Mouse (Mus musculus) limb, embryonic 15.5 days (tissue): Measurements from ENCODE around the gene Fam19a3. TPM values are rescaled to one million over a fixed set of nuclear protein-coding genes. Genes with fewer than 3 reads are reported as not detected.
A peak's percentile ranks its signal among the peaks of the same experiment; 100 is the strongest.
"Not testable (repeated sequence)": the region's sequence is repeated elsewhere in the genome, so short reads cannot be mapped to it uniquely, and the experiment has no call there.

Source experiments
- ATAC-seq: fragments of 200-750 bp; cut with Nextera tagmentation; 2 replicates; pipeline ENCODE4 v1.8.0; 2017; ENCODE audit warnings: low read depth, moderate TSS enrichment; ENCODE audit not compliant: insufficient number of reproducible peaks, low FRiP score, low TSS enrichment
- H3K27ac ChIP-seq: fragments of 300-500 bp; sonication (generic); 2 replicates; pipeline ENCODE4 v1.5.1; 2015; ENCODE audit warnings: moderate library complexity, mild to moderate bottlenecking, inconsistent platforms
- H3K27me3 ChIP-seq: fragments of 300-500 bp; sonication (generic); 2 replicates; pipeline ENCODE4 v1.6.1; 2015; ENCODE audit warnings: inconsistent platforms
- H3K36me3 ChIP-seq: fragments of 300-500 bp; sonication (generic); 2 replicates; pipeline ENCODE4 v1.6.1; 2015; ENCODE audit warnings: inconsistent platforms
- H3K4me1 ChIP-seq: fragments of 300-500 bp; sonication (generic); 2 replicates; pipeline ENCODE4 v1.6.1; 2015; ENCODE audit warnings: inconsistent platforms
- H3K4me2 ChIP-seq: fragments of 300-500 bp; sonication (generic); 2 replicates; pipeline ENCODE4 v1.6.1; 2015; ENCODE audit warnings: mild to moderate bottlenecking, inconsistent platforms
- H3K4me3 ChIP-seq: fragments of 300-500 bp; sonication (generic); 2 replicates; pipeline ENCODE4 v1.5.1; 2015; ENCODE audit warnings: mild to moderate bottlenecking, inconsistent platforms
- H3K9ac ChIP-seq: fragments of 300-500 bp; sonication (generic); 2 replicates; pipeline ENCODE4 v1.6.1; 2015; ENCODE audit warnings: inconsistent platforms
- H3K9me3 ChIP-seq: fragments of 300-500 bp; sonication (generic); 2 replicates; pipeline ENCODE4 v1.6.1; 2016; ENCODE audit warnings: inconsistent platforms
- WGBS: fragments of 180-500 bp; shearing (Covaris S2); methylation state at CpG from one replicate; pipeline ENCODE4 v1.1.7; 2015; 5-methylcytosine and 5-hydroxymethylcytosine counted together
- polyA plus RNA-seq: library from polyadenylated mRNA; unstranded; fragments of >200 nt; fragmentation: Nextera tagmentation; extraction: Ambion mirVana; gene quantifications from 2 replicates; pipeline ENCODE4 v1.2.1, GENCODE M21; 2015

Gene Fam19a3
- polyA plus RNA-seq, 1 experiment from 2014 or later, result 0.20 TPM

DNA sequence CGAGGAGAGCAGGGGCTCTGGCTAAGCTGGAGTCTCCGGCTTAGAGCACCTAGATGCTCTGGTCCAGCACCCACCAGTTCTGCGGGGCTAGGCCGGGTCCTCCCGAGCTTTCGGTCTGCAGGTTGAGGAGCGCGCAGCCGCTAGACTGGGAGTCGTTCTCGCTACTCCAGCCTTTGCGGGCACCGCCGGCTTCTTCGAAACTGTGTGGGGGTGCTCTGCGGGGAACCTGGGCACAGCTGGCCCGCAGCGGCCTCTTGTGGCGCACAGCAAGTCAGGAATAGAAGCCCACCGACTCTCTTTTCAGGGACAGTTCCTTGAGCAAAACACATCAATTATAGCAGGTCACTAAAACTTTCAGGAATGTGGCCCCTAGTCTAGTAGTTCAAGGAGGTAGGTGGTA, 4.3 kb downstream of the Fam19a3 start:
- Histone ChIP-seq H3K9ac (peak overlapping the region; percentile 31; the same call in 1 of the 2 replicates), H3K27ac (no peak overlapping the region), H3K4me2 (peak overlapping the region; percentile 72), H3K9me3 (no peaks in the 10 kb centered on the region), H3K36me3 (no peaks in the 10 kb centered on the region), H3K4me3 (peak overlapping the region; percentile 39), H3K27me3 (peaks cover 62% of the 10 kb centered on the region), H3K4me1 (peaks cover 33% of the 10 kb centered on the region)
- ATAC-seq, result no peak
- under 1% methylated on average over 20 of the region's 20 CpGs for WGBS

DNA sequence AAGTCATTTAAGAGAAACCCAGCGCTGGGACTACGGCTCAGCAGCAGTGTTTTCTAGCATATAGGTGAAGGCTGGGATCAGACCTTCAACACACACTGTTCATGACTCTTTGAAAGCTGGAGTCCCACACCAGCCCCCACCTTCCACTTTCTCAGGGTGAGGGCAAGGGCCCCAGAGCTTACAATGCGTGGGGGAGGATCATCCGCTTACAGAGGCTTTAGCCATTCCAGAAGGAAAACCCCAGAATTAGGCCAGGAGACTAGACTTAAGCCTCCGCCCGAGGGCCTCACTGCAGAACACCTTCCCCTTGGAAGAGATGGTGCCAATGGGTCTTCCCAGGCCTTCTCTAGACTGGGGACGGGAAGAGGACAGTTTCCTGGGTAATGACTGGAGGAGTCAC, 8.3 kb downstream of the Fam19a3 start:
- Histone ChIP-seq H3K27ac (no peak overlapping the region), H3K4me1 (peaks cover 19% of the 10 kb centered on the region), H3K36me3 (no peaks in the 10 kb centered on the region), H3K4me3 (no peak overlapping the region), H3K9me3 (no peaks in the 10 kb centered on the region), H3K27me3 (peaks cover 24% of the 10 kb centered on the region; the same call in 1 of the 2 replicates), H3K9ac (no peak overlapping the region), H3K4me2 (no peak overlapping the region)
- 60% methylated on average over 7 of the region's 7 CpGs for WGBS
- no peak for ATAC-seq

- H3K27ac ChIP-seq, result no peak overlapping the region
- H3K36me3 ChIP-seq, result no peaks in the 10 kb centered on the region
- no peaks in the 10 kb centered on the region for H3K9me3 ChIP-seq
- H3K4me3 ChIP-seq, result no peak overlapping the region
- no peak overlapping the region for H3K9ac ChIP-seq
- no peak for ATAC-seq
- H3K27me3 ChIP-seq, result 0 out of 2 replicates have a peak, but pooled peaks cover 9% of the 10 kb centered on the region
- H3K4me1 ChIP-seq, result peaks cover 14% of the 10 kb centered on the region
- 30% methylated on average over 6 of the region's 6 CpGs for WGBS
- H3K4me2 ChIP-seq, result no peak overlapping the region
These were observed 10.2 kb downstream of the Fam19a3 start for GRCm38 (mm10) chr3:104771460-104771859.

DNA sequence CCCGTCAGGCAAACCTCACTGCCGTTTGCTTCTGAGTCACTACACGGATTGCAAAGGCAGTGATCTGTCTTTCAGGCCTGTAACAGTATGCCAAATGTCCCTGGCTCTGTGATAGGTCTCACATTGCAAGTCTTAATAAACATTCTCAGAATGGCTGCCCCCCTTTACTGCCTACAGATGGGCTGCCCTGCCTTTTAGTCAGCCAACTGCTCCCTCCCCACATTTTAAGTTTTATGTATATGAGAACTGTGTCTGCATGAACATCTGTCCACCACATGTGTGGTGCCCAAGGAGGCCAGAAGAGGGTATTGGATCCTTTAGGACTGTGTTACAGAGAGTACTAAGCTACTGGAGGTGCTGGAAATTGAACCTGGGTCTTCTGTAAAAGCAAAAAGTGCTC, 10.7 kb downstream of the Fam19a3 start:
- Histone ChIP-seq H3K27ac (no peak overlapping the region), H3K4me2 (no peak overlapping the region), H3K9ac (no peak overlapping the region), H3K9me3 (no peaks in the 10 kb centered on the region), H3K4me1 (peaks cover 14% of the 10 kb centered on the region), H3K36me3 (no peaks in the 10 kb centered on the region), H3K27me3 (0 out of 2 replicates have a peak, but pooled peaks cover 4% of the 10 kb centered on the region), H3K4me3 (no peak overlapping the region)
- ATAC-seq, result 0 out of 2 replicates have a peak, but pooled peaks have one; percentile 22
- 19% methylated on average over 3 of the region's 3 CpGs for WGBS

DNA sequence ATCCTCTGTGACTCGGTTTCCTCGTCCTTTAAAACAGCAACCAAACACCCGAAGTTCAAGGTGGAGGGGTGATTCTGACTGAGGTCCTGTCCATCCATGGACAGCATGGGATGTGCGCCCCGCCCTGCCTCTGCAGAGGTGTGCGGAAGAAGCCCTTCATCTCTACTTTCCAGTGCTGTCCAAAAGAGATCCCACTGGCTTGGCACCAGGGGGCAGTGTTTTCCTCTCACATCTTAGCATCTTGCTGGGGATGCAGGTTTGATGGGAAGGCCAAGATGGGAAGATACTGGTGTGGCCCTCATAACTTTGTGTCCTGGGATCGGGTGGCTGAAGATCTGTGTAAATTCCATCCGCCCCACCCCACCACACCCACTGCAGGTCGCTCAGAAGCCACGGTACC, 11.6 kb downstream of the Fam19a3 start:
- H3K36me3 ChIP-seq, result no peaks in the 10 kb centered on the region
- H3K9me3 ChIP-seq, result no peaks in the 10 kb centered on the region
- H3K4me1 ChIP-seq, result peaks cover 14% of the 10 kb centered on the region
- H3K9ac ChIP-seq, result no peak overlapping the region
- no peak overlapping the region for H3K27ac ChIP-seq
- no peaks in the 10 kb centered on the region for H3K27me3 ChIP-seq
- 60% methylated on average over 10 of the region's 10 CpGs for WGBS
- H3K4me3 ChIP-seq, result no peak overlapping the region
- ATAC-seq, result no peak
- no peak overlapping the region for H3K4me2 ChIP-seq

DNA sequence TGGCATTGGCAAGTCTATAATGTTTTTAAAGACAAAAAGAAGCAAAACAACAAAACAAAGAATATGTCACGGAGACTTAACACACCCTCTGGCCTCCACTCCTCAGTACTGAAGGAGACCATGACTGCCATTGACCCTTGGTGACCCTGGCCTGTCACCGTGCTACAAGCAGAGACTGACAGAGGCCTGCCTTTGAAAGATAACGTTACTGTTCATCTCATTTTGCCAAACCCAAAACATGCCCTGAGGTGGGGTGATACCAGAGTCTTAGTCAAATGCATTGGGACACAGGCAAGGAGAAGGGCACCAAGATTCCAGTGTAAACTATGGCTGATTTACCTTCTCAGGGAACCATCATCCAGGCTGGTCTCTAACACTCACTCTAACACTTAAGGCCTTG, 12.5 kb downstream of the Fam19a3 start:
- H3K4me2 ChIP-seq, result no peak overlapping the region
- no peaks in the 10 kb centered on the region for H3K9me3 ChIP-seq
- H3K27me3 ChIP-seq, result no peaks in the 10 kb centered on the region
- H3K36me3 ChIP-seq, result no peaks in the 10 kb centered on the region
- H3K4me3 ChIP-seq, result no peak overlapping the region
- H3K27ac ChIP-seq, result no peak overlapping the region
- H3K9ac ChIP-seq, result no peak overlapping the region
- ATAC-seq, result no peak
- H3K4me1 ChIP-seq, result peaks cover 14% of the 10 kb centered on the region
- 67% methylated on average over 3 of the region's 3 CpGs for whole genome bisulfite sequencing

- Histone ChIP-seq H3K4me1 (peaks cover 11% of the 10 kb centered on the region), H3K27me3 (no peaks in the 10 kb centered on the region), H3K4me2 (no peak overlapping the region), H3K9ac (no peak overlapping the region), H3K9me3 (no peaks in the 10 kb centered on the region), H3K4me3 (no peak overlapping the region), H3K36me3 (no peaks in the 10 kb centered on the region), H3K27ac (no peak overlapping the region)
- no peak for ATAC-seq
- WGBS, result 86% methylated on average over 4 of the region's 4 CpGs
These were observed 13.9 kb downstream of the Fam19a3 start for GRCm38 (mm10) chr3:104767716-104768115.

DNA sequence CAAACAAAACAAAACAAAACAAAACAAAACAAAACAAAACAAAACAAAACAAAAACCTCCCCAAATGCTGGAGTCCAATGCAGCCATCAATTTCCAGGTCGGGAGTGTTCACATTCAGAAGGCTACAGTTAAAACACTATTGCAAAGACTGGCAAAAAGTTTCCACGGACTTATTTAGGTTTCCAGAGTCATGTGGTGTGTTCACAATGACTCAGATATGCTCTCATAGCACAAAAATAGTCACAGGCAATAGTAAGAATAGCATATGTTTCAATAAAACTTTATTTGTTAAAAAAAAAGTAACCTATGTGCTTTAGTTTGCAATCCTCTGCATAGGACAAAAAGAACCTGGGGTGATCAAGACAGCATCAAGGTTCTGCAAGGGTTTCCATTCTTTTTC, 14.5 kb downstream of the Fam19a3 start:
- no peaks in the 10 kb centered on the region for H3K36me3 ChIP-seq
- H3K27ac ChIP-seq, result no peak overlapping the region
- 62% methylated on average over 2 of the region's 2 CpGs for WGBS
- H3K9me3 ChIP-seq, result no peaks in the 10 kb centered on the region
- H3K4me2 ChIP-seq, result no peak overlapping the region
- H3K4me1 ChIP-seq, result peaks cover 11% of the 10 kb centered on the region
- no peak for ATAC-seq
- no peak overlapping the region for H3K4me3 ChIP-seq
- no peaks in the 10 kb centered on the region for H3K27me3 ChIP-seq
- H3K9ac ChIP-seq, result no peak overlapping the region

GRCm38 (mm10) chr3:104765021-104765420, 16.6 kb downstream of the Fam19a3 start:
- no peak overlapping the region for H3K4me3 ChIP-seq
- ATAC-seq, result no peak
- no peak overlapping the region for H3K9ac ChIP-seq
- no peaks in the 10 kb centered on the region for H3K36me3 ChIP-seq
- 22% methylated on average over 4 of the region's 4 CpGs for WGBS
- no peak overlapping the region for H3K4me2 ChIP-seq
- H3K27me3 ChIP-seq, result no peaks in the 10 kb centered on the region
- H3K9me3 ChIP-seq, result no peaks in the 10 kb centered on the region
- no peak overlapping the region for H3K27ac ChIP-seq
- no peaks in the 10 kb centered on the region for H3K4me1 ChIP-seq

- ATAC-seq, H3K36me3 ChIP-seq, H3K4me3 ChIP-seq, H3K27ac ChIP-seq, H3K27me3 ChIP-seq, H3K9ac ChIP-seq, H3K4me1 ChIP-seq, H3K4me2 ChIP-seq, H3K9me3 ChIP-seq: not testable (repeated sequence)
- 42% methylated on average over 20 of the region's 20 CpGs for WGBS
These were observed 19.4 kb downstream of the Fam19a3 start for GRCm38 (mm10) chr3:104762103-104762863.

- Histone ChIP-seq H3K9ac (no peak overlapping the region), H3K36me3 (no peaks in the 10 kb centered on the region), H3K4me1 (peaks cover 4% of the 10 kb centered on the region), H3K9me3 (no peaks in the 10 kb centered on the region), H3K27me3 (no peaks in the 10 kb centered on the region), H3K4me3 (peak overlapping the region; percentile 32), H3K27ac (no peak overlapping the region), H3K4me2 (peak overlapping the region; percentile 56)
- 20% methylated on average over 5 of the region's 5 CpGs for WGBS
- no peak for ATAC-seq
These were observed 22.8 kb downstream of the Fam19a3 start for GRCm38 (mm10) chr3:104758869-104759268.

- H3K4me1 ChIP-seq, result peaks cover 4% of the 10 kb centered on the region
- H3K9ac ChIP-seq, result no peak overlapping the region
- H3K27ac ChIP-seq, result no peak overlapping the region
- peak overlapping the region; percentile 32 for H3K4me3 ChIP-seq
- ATAC-seq, result peak; percentile 81
- H3K36me3 ChIP-seq, result no peaks in the 10 kb centered on the region
- no peaks in the 10 kb centered on the region for H3K9me3 ChIP-seq
- H3K4me2 ChIP-seq, result peak overlapping the region; percentile 56
- no peaks in the 10 kb centered on the region for H3K27me3 ChIP-seq
- 2% methylated on average over 27 of the region's 27 CpGs for WGBS
These were observed 23.2 kb downstream of the Fam19a3 start for GRCm38 (mm10) chr3:104758406-104758805.
